Mouse (Mus musculus) C2C12 (cell line): ENCODE measurements around the gene Ddt.

ENCODE experiments used
- CEBPB ChIP-seq: IDR thresholded peaks from one replicate; pipeline ENCODE4 v1.6.1; 2011; ENCODE audit warnings: low read depth, mild to moderate bottlenecking, control low read depth, moderate library complexity
- CTCF ChIP-seq: IDR thresholded peaks from one replicate; pipeline ENCODE4 v1.5.1; 2011; ENCODE audit not compliant: control insufficient read depth, insufficient read depth, insufficient read length
- FOSL1 ChIP-seq: IDR thresholded peaks from one replicate; pipeline ENCODE4 v1.8.0; 2011; ENCODE audit warnings: mild to moderate bottlenecking, low read length; ENCODE audit not compliant: poor library complexity, insufficient read depth, severe bottlenecking
- MAX ChIP-seq: IDR thresholded peaks from one replicate; pipeline ENCODE4 v1.6.1; 2011; ENCODE audit warnings: mild to moderate bottlenecking, control low read depth
- MYOD1 ChIP-seq: IDR thresholded peaks from one replicate; pipeline ENCODE4 v1.6.1; 2011; ENCODE audit warnings: low read depth; ENCODE audit not compliant: control insufficient read depth, insufficient read length
- MYOG ChIP-seq: IDR thresholded peaks from one replicate; pipeline ENCODE4 v1.6.1; 2011; ENCODE audit not compliant: control insufficient read depth, insufficient read length; ENCODE audit errors: extremely low read depth
- USF1 ChIP-seq: IDR thresholded peaks from one replicate; pipeline ENCODE4 v1.6.1; 2011; ENCODE audit warnings: low read depth, mild to moderate bottlenecking, control low read depth, moderate library complexity

DNA sequence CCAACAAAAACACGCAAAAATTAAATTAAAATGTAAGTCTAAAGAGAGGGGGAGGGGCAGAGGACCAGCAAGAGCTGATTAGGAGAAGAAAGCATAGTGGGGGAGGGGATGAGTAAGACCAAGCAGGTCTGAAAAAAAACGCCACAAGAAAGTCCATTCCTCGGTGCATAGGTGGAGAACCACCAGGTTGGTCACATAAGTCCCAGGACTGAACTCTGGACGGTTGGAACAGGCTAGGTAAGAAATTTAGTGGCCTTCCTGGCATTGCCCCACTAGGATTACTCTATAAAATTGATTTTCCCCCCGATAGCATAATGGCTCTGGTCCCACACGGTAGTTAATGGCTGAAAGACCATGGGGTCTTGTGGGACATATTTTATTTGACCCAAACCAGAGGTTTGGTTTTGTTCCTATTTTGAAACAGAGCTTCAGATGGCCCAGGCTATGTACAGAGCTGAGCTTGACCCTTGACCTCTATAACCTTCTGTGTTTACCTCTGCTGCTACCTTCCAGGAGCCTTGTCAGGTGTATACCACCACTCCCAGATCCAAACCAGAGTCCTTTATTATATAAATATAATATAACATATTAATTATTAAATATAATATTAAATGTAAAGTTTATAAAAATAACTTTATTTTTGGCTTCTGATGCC, 16.0 kb upstream of the Ddt start:
- TF ChIP-seq CTCF (no peak), MAX (no peak), MYOD1 (no peak), USF1 (no peak), MYOG (no peak), CEBPB (no peak), FOSL1 (no peak)
